Mouse (Mus musculus): ENCODE results near the gene Lamb1.

DNA sequence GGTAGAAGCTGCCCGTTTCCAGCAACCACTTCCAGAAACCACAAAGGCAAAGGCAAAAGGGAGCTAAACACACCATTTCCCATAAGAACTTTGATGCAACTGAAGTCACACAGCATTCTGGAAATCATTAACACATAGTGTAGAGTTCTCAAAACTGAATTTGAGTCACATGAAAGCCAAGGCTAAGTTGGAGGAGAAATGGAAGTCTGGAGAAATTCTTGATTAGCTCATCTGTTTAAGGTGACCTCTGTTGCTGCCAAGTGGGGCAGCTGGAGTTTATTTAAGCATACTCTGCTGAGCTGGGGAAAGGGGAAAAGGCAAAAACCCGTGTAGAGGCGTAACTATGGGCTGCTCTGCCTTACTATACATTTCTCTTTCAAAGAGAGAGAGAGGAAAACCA lies 46.3 kb upstream of the Lamb1 start:
- TF ChIP-seq CTCF (IDR thresholded peaks at IDR 0.05; ENCODE audit: low read depth, low read length) (no peak), GATA1 (IDR thresholded peaks at IDR 0.05; ENCODE audit: borderline replicate concordance, low read length) (no peak)
